Mouse (Mus musculus) hindbrain, embryonic 12.5 days (tissue): ENCODE results near the gene Piwil4. TPM values are rescaled to one million over a fixed set of nuclear protein-coding genes. Genes with fewer than 3 reads are reported as not detected.
"Not testable (repeated sequence)": the region's sequence is repeated elsewhere in the genome, so short reads cannot be mapped to it uniquely, and the experiment has no call there.

ENCODE experiments used
- ATAC-seq: fragments of 200-750 bp; cut with Nextera tagmentation; 2 replicates; pipeline ENCODE4 v1.8.0; 2017; ENCODE audit warnings: moderate TSS enrichment; ENCODE audit not compliant: low FRiP score
- H3K27ac ChIP-seq: fragments of 300-500 bp; sonication (generic); 2 replicates; pipeline ENCODE4 v1.5.1; 2016; ENCODE audit warnings: mild to moderate bottlenecking
- H3K27me3 ChIP-seq: fragments of 300-500 bp; sonication (generic); 2 replicates; pipeline ENCODE4 v1.6.1; 2016; ENCODE audit warnings: mild to moderate bottlenecking
- H3K36me3 ChIP-seq: fragments of 300-500 bp; sonication (generic); 2 replicates; pipeline ENCODE4 v1.6.1; 2016; ENCODE audit warnings: mild to moderate bottlenecking
- H3K4me1 ChIP-seq: fragments of 300-500 bp; sonication (generic); 2 replicates; pipeline ENCODE4 v1.6.1; 2016
- H3K4me2 ChIP-seq: fragments of 300-500 bp; sonication (generic); replicated peaks from 2 replicates; pipeline ENCODE4 v1.6.1; 2016; ENCODE audit warnings: mild to moderate bottlenecking
- H3K4me3 ChIP-seq: fragments of 300-500 bp; sonication (generic); 2 replicates; pipeline ENCODE4 v1.5.1; 2016; ENCODE audit warnings: mild to moderate bottlenecking
- H3K9ac ChIP-seq: fragments of 300-500 bp; sonication (generic); 2 replicates; pipeline ENCODE4 v1.6.1; 2016; ENCODE audit warnings: mild to moderate bottlenecking, moderate library complexity
- H3K9me3 ChIP-seq: fragments of 300-500 bp; sonication (generic); replicated peaks from 2 replicates; pipeline ENCODE4 v1.6.1; 2016; ENCODE audit warnings: mild to moderate bottlenecking
- WGBS: fragments of 180-500 bp; shearing (Covaris S2); methylation state at CpG from one replicate; pipeline ENCODE4 v1.1.7; 2016; 5-methylcytosine and 5-hydroxymethylcytosine counted together
- polyA plus RNA-seq: library from polyadenylated mRNA; unstranded; fragments of >200 nt; fragmentation: Nextera tagmentation; extraction: Ambion mirVana; gene quantifications from 2 replicates; pipeline ENCODE4 v1.2.1, GENCODE M21; 2016

The Piwil4 gene
- polyA plus RNA-seq, 1 experiment from 2014 or later: 0.39 TPM

DNA sequence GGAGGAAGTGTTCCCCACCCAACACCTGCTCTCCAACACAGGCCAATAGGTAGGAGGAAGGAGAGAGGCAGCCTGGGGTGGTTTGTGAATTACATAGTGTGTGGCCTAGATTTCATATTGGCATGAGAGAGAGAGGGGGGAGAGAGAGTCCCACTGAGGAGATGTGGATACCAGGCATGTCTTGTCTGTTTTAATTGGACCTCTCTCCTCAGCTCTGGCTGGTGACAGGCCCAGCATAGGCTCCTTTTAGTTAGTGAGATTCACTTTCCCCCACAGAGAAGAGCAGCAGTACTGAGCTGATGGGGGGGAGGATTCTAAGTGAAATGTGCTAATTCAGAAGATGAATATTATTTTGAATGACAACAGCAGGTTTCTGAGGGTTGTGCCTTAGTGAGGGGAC is 57.8 kb downstream of the Piwil4 start:
- Histone ChIP-seq H3K36me3 (no peaks in the 10 kb centered on the region), H3K9me3 (no peaks in the 10 kb centered on the region), H3K27me3 (no peaks in the 10 kb centered on the region), H3K9ac (no peak overlapping the region), H3K4me1 (no peaks in the 10 kb centered on the region), H3K4me3 (no peak overlapping the region), H3K4me2 (no peak overlapping the region), H3K27ac (no peak overlapping the region)
- no peak for ATAC-seq

DNA sequence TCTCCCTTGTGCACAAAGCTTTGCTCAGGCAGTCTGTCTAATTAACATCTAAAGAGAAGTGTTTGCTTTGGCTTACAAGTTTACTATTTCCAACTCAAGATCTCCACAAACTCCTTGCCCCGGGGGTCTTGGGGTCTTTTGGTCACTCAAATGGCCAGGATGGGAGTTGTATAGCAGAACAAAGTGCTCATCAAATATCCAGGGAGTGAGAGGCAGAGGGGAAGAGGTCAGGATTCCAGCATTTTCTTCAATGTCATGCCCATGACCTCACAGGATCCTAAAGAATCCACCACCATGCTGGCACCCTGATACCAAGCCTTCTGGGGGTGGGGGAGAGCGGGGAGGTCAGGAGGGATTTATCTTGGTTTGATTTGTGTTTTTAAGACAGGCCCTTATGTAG is 59.9 kb downstream of the Piwil4 start:
- no peaks in the 10 kb centered on the region for H3K36me3 ChIP-seq
- H3K4me2 ChIP-seq: no peak overlapping the region
- WGBS: 50% methylated on average over 2 of the region's 2 CpGs
- no peaks in the 10 kb centered on the region for H3K4me1 ChIP-seq
- H3K27me3 ChIP-seq: no peaks in the 10 kb centered on the region
- no peak for ATAC-seq
- H3K4me3 ChIP-seq: no peak overlapping the region
- no peak overlapping the region for H3K9ac ChIP-seq
- H3K9me3 ChIP-seq: no peaks in the 10 kb centered on the region
- no peak overlapping the region for H3K27ac ChIP-seq

DNA sequence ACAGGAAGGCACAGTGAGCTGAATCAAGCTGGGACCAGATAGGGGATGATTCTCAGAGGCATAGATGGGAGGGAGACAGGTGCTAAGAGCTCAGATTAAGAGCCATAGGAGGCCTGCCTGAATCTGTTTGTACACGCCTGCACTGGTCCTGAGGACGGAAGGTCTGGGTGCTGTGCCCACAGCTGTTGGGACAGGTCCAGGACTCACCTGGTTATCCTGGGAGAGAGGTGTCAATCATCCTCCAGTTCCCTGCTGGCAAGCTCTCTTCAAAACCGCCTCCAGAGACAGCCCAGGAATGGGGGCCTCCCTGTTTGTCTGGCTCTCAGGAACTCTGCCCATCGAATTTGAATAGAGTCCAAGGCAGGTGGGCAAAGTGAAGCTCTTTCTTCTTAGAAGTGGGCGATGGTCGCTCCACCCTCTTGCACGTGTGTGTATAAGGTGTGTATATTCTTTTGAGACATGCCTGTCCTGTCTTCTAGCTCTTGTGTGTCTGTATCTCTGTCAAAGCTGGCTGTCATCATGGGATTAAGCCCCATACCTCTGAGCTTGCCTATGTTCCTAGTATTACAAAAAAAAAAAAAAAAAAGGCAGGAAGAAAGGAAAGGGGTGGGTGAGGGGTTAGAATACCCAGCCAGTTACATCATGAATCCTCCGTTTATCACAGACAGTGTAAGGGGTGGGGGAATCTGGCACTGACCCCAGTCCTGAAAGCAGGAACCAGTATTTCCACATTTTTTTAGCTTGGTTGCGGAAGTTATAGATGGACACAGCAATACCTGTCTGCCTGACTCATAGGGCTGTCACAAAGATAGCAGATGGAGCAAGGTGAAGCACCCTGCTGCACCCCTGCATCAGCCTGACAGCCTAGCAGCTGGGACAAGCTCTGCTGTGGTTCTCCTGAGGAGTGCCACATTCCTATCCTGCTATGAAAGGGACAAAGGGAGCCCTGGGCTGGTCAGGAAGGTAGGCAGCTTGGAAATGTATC is 64.5 kb downstream of the Piwil4 start:
- Histone ChIP-seq H3K4me1 (no peaks in the 10 kb centered on the region), H3K4me2 (no peak overlapping the region), H3K9me3 (no peaks in the 10 kb centered on the region), H3K27me3 (no peaks in the 10 kb centered on the region), H3K27ac (no peak overlapping the region), H3K36me3 (no peaks in the 10 kb centered on the region), H3K4me3 (no peak overlapping the region), H3K9ac (no peak overlapping the region)
- 57% methylated on average over 9 of the region's 9 CpGs for WGBS
- ATAC-seq: no peak

DNA sequence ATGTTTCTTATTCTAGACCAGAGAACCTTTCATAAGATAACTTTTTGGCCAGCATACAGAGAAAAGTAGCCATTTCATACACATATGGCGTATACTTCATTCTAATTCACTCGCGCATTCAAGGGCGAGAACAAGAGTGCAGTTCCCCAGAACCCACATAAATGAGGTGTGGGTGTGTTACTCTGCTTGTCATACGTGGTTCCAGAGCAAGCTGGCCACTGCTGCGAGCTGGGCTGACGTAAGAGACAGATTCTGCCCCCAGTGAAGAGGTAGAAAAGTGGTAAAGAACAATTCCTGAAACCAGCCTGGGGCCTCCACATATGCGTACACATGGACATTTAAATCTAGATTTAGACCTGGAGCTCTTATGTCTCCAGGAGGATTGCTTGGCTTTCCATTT is 66.0 kb downstream of the Piwil4 start:
- Histone ChIP-seq H3K9me3 (no peaks in the 10 kb centered on the region), H3K4me2 (no peak overlapping the region), H3K36me3 (no peaks in the 10 kb centered on the region), H3K4me1 (no peaks in the 10 kb centered on the region), H3K4me3 (no peak overlapping the region), H3K27me3 (no peaks in the 10 kb centered on the region), H3K27ac (no peak overlapping the region), H3K9ac (no peak overlapping the region)
- 91% methylated on average over 8 of the region's 8 CpGs for WGBS
- ATAC-seq: no peak

DNA sequence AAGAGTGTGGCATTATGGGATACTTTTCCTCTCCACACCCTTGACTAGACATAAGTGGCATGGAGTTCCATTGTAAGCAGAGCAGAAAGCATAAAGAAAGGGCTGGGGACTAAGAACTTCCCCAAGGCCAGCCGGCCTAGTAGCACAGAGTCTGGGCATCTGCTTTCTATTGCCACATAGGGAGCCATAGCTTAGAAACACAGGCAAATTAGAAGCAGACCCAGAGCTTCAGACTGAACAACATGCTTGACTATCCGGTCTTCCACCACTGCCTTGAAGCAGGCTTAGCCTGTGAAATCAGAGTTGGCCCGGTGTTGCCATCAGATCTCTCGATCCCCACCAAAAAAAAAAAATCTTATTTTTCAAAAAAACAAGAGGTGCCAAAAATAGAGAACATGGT is 67.4 kb downstream of the Piwil4 start:
- H3K4me2 ChIP-seq: no peak overlapping the region
- 70% methylated on average over 4 of the region's 4 CpGs for WGBS
- H3K27ac ChIP-seq: no peak overlapping the region
- H3K9me3 ChIP-seq: no peaks in the 10 kb centered on the region
- H3K9ac ChIP-seq: no peak overlapping the region
- H3K4me3 ChIP-seq: no peak overlapping the region
- no peak for ATAC-seq
- H3K4me1 ChIP-seq: no peaks in the 10 kb centered on the region
- H3K27me3 ChIP-seq: no peaks in the 10 kb centered on the region
- H3K36me3 ChIP-seq: no peaks in the 10 kb centered on the region

DNA sequence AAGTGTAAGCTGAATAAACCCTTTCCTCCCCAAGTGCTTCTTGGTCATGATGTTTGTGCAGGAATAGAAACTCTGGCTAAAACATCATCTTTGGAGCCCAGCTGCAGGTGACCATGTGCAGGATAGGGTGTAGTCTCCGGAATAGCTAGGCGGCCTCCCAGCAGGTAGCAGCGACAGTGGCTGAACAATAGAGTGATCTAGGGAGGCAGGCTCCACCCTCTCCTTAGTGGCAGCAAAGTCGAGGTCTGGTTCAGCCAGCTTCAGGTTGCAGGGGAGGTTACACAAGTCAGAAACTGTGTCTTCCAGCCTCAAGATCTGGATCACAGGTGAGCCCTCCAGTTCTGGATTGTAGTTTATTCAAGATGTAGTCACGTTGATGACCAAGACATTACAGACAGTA is 68.6 kb downstream of the Piwil4 start:
- ATAC-seq: not testable (repeated sequence)
- WGBS: 43% methylated on average over 5 of the region's 5 CpGs

DNA sequence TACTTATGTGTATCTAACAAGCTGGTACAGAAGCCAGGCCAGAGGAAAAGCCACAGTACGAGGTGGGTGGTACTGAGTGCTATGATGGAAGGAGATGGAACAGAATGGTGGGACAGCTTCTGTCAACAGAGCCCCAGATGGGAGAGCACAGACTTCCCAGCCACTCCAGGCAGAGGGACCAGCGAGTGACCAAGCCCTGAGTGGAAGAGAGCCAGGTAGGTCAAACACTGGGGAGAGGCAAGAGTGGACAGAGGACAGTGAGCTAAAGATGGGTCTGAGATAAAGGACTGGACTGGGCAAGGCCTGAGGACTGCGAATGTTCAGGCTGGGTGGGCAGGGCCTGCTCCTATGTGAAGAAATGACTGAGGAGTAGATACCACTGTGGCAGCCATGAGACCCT is 72.2 kb downstream of the Piwil4 start:
- Histone ChIP-seq H3K4me2 (no peak overlapping the region), H3K4me1 (no peaks in the 10 kb centered on the region), H3K4me3 (no peak overlapping the region), H3K27ac (no peak overlapping the region), H3K9me3 (no peaks in the 10 kb centered on the region), H3K36me3 (no peaks in the 10 kb centered on the region), H3K9ac (no peak overlapping the region), H3K27me3 (no peaks in the 10 kb centered on the region)
- ATAC-seq: no peak
- WGBS: 83% methylated on average over 3 of the region's 3 CpGs

More for the DNA sequence above, 68.6 kb downstream of the Piwil4 start:
- not testable (repeated sequence) for H3K27me3 ChIP-seq, H3K9me3 ChIP-seq, H3K4me3 ChIP-seq, H3K27ac ChIP-seq, H3K36me3 ChIP-seq, H3K9ac ChIP-seq, H3K4me1 ChIP-seq, H3K4me2 ChIP-seq

DNA sequence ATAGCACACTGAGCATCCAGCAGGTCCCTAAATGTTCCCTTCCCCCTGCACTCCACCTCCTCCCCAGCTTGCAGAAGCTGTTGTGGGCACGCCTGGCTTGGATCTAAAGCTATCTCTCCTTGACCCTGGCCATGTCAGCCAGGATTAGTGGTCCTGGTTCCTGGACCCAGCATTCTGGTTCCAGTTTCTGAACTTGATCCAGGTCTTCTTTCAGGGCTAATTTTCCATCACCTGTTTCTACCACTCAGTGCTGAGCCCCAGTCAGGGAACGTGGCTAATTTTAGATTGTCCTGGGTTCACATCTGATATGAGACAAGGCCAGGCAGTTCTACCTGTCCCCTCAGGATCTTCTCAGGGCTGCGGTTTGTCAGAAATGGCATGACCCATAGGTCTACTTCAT is 74.5 kb downstream of the Piwil4 start:
- no peaks in the 10 kb centered on the region for H3K9me3 ChIP-seq
- H3K4me1 ChIP-seq: no peaks in the 10 kb centered on the region
- no peaks in the 10 kb centered on the region for H3K36me3 ChIP-seq
- no peak overlapping the region for H3K27ac ChIP-seq
- H3K9ac ChIP-seq: no peak overlapping the region
- no peak overlapping the region for H3K4me3 ChIP-seq
- H3K4me2 ChIP-seq: no peak overlapping the region
- ATAC-seq: no peak
- H3K27me3 ChIP-seq: no peaks in the 10 kb centered on the region
- WGBS: 93% methylated on average over 3 of the region's 3 CpGs

DNA sequence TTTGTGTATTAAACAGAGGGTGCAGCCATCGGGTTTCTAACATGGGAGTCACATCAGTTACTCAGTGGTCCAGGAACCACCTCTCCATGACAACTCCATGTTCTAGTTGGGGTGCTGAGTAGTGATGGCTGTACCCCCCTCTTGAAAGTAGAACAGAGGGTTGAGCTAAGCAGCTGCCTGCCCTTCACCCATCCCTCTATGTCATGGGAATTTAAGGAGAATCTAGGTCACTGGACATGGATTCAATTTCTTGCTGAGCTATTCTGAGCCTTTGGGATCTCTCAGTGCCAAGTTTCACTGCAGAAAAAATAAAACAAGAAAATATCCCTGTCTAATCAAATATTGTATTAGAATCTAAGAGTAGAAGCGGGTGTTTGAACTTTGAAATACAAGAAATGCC is 76.9 kb downstream of the Piwil4 start:
- Histone ChIP-seq H3K9me3 (no peaks in the 10 kb centered on the region), H3K27me3 (no peaks in the 10 kb centered on the region), H3K4me3 (no peak overlapping the region), H3K27ac (no peak overlapping the region), H3K9ac (no peak overlapping the region), H3K4me1 (no peaks in the 10 kb centered on the region), H3K4me2 (no peak overlapping the region), H3K36me3 (no peaks in the 10 kb centered on the region)
- 93% methylated on average over 2 of the region's 2 CpGs for whole genome bisulfite sequencing
- ATAC-seq: no peak

DNA sequence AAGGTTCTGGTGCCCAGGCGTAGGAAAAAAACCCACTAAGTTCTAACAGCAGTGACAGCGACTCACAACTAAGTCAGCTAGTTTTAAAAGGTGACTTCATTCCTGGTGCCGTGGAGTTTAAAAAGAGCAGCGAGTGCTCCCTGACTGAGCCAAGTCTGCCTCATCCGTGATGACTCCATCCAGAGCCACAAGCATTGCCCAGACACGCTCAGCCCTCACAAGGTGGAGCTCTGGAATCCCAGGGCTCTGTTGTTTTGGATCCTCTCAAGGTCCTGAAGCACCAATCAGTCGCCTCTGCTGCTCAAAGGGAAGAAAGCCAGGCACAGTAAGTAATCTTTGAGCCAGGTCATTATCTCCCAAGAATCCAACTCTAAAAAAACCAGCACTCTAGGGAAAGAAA is 77.7 kb downstream of the Piwil4 start:
- Histone ChIP-seq H3K9me3 (no peaks in the 10 kb centered on the region), H3K9ac (no peak overlapping the region), H3K4me3 (no peak overlapping the region), H3K4me2 (no peak overlapping the region), H3K27me3 (no peaks in the 10 kb centered on the region), H3K27ac (no peak overlapping the region), H3K36me3 (no peaks in the 10 kb centered on the region), H3K4me1 (no peaks in the 10 kb centered on the region)
- 75% methylated on average over 7 of the region's 7 CpGs for WGBS
- ATAC-seq: no peak

DNA sequence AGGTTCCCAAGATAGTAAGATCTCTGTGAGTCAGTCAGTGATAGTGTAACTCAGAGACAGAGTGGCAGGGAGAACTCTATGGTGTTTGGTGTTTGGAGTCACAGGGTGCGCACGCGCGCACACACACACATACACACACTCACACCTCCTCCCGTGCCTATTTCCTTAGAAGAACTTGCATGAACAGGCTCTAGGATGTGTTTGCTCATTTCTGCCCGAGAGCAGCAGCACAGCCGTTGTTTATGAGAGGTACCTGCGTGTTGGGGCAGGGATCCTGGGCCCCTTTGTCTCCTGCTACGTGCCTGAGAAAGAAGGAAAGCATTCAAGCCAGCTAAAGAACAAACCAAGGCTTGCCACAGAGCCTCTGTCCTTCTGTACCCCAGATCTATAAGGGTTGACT is 78.4 kb downstream of the Piwil4 start:
- H3K4me1 ChIP-seq: no peaks in the 10 kb centered on the region
- no peak overlapping the region for H3K9ac ChIP-seq
- no peaks in the 10 kb centered on the region for H3K36me3 ChIP-seq
- no peaks in the 10 kb centered on the region for H3K27me3 ChIP-seq
- H3K4me2 ChIP-seq: no peak overlapping the region
- no peaks in the 10 kb centered on the region for H3K9me3 ChIP-seq
- H3K4me3 ChIP-seq: no peak overlapping the region
- no peak for ATAC-seq
- H3K27ac ChIP-seq: no peak overlapping the region
- WGBS: 84% methylated on average over 9 of the region's 9 CpGs

DNA sequence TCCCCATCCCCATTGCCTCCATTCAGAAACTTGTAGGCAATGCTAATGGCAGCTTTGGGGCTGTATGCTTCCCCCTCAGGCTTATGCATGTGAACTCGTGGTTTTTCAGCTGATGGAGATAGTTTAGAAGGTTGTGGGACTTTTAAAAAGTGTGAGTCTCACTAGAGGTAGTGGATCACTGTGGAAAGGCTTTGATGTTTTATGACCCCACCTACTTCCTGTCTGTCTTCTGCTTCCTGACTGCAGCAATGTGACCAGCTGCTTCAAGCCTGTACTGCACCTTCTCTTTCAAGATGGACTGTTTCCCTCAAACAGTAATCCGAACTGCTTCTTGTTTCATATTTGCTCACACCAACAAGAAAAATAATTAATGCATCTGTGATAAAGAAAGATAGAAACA is 82.6 kb downstream of the Piwil4 start:
- Histone ChIP-seq H3K27me3 (no peaks in the 10 kb centered on the region), H3K4me1 (no peaks in the 10 kb centered on the region), H3K36me3 (no peaks in the 10 kb centered on the region), H3K27ac (no peak overlapping the region), H3K4me3 (no peak overlapping the region), H3K4me2 (no peak overlapping the region), H3K9ac (no peak overlapping the region), H3K9me3 (no peaks in the 10 kb centered on the region)
- WGBS: 42% methylated on average over 2 of the region's 2 CpGs
- no peak for ATAC-seq

DNA sequence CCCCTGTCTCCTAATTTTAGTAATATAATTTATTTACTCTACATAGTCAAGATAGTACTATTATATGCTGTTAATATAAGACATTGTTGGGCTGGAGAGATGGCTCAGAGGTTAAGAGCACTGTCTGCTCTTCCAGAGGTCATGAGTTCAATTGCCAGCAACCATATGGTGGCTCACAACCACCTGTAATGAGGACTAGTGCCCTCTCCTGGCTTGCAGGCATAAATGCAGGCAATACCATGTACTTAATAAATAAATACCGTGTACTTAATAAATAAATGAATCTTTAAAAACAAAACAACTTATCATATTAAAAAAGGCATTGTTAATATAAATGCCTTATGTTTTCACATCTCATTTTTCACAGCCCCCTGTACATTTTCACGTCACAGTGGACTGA is 86.5 kb downstream of the Piwil4 start:
- Histone ChIP-seq H3K4me3 (no peak overlapping the region), H3K9ac (no peak overlapping the region), H3K36me3 (no peaks in the 10 kb centered on the region), H3K4me2 (no peak overlapping the region), H3K4me1 (no peaks in the 10 kb centered on the region), H3K9me3 (no peaks in the 10 kb centered on the region), H3K27me3 (no peaks in the 10 kb centered on the region), H3K27ac (no peak overlapping the region)
- no peak for ATAC-seq
- 78% methylated on average over 2 of the region's 2 CpGs for WGBS
